Mouse (Mus musculus) forebrain, embryonic 11.5 days (tissue): ENCODE measurements at regions not wholly inside any gene's neighbourhood (a gene's known extent, or its start where the extent isn't known, plus 50 kb on each side); places are given as distances from the start of the nearest gene placed in this dataset.

Experiments
- ATAC-seq: fragments of 200-750 bp; cut with Nextera tagmentation; replicated peaks from 2 replicates; pipeline ENCODE4 v1.8.0; 2017; ENCODE audit warnings: moderate TSS enrichment; ENCODE audit not compliant: low FRiP score
- DNase-seq: peaks from one replicate; pipeline ENCODE4 v3.0.0-alpha.2; 2017; ENCODE audit warnings: low spot score
- H3K27ac ChIP-seq: fragments of 300-500 bp; sonication (generic); 2 replicates; pipeline ENCODE4 v1.5.1; 2014; ENCODE audit warnings: low read depth, low read length
- H3K27me3 ChIP-seq: fragments of 300-500 bp; sonication (generic); 2 replicates; pipeline ENCODE4 v1.6.1; 2014; ENCODE audit warnings: mild to moderate bottlenecking, low read length, mixed read lengths; ENCODE audit not compliant: control insufficient read depth, insufficient read depth
- H3K36me3 ChIP-seq: fragments of 300-500 bp; sonication (generic); 2 replicates; pipeline ENCODE4 v1.6.1; 2014; ENCODE audit warnings: mild to moderate bottlenecking, low read length, moderate library complexity, mixed read lengths; ENCODE audit not compliant: control insufficient read depth, insufficient read depth
- H3K4me1 ChIP-seq: fragments of 300-500 bp; sonication (generic); replicated peaks from 2 replicates; pipeline ENCODE4 v1.6.1; 2014; ENCODE audit warnings: low read length, mixed read lengths; ENCODE audit not compliant: control insufficient read depth, insufficient read depth
- H3K4me2 ChIP-seq: fragments of 300-500 bp; sonication (generic); 2 replicates; pipeline ENCODE4 v1.6.1; 2014; ENCODE audit warnings: low read depth, mild to moderate bottlenecking, low read length, moderate library complexity, mixed read lengths; ENCODE audit not compliant: severe bottlenecking
- H3K4me3 ChIP-seq: fragments of 300-500 bp; sonication (generic); 2 replicates; pipeline ENCODE4 v1.5.1; 2014; ENCODE audit warnings: low read depth, low read length
- H3K9ac ChIP-seq: fragments of 300-500 bp; sonication (generic); 2 replicates; pipeline ENCODE4 v1.6.1; 2014; ENCODE audit warnings: low read length
- H3K9me3 ChIP-seq: fragments of 300-500 bp; sonication (generic); 2 replicates; pipeline ENCODE4 v1.6.1; 2016; ENCODE audit warnings: low read length, mixed read lengths; ENCODE audit not compliant: control insufficient read depth
- WGBS: fragments of 180-500 bp; shearing (Covaris S2); extraction: QIAGEN DNeasy Blood & Tissue Kit; methylation state at CpG from one replicate; pipeline ENCODE4 v1.1.7; 2014; 5-methylcytosine and 5-hydroxymethylcytosine counted together

DNA sequence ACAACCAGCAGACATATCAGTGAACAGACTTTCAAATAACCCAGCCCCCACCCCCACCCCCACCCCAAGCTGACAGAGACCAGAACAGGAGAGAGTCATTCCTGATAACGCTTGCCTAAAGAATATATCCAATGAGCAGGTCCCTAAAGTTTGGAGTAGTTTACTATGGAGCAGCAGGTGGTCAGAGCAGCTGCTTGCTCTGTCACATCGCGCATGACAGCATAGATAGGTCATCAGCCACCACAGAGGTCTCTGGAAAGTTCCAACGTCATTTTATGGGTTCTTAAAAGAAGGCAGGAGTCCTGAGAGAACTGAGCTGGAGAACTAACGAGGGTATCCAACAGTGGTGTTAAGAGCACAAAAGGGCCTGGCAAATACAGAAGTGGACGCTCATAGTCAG is 402.4 kb downstream of the H2al1j start:
- 65% methylated on average over 6 of the region's 6 CpGs for WGBS
- Histone ChIP-seq H3K4me2 (no peak overlapping the region), H3K4me3 (no peak overlapping the region), H3K27me3 (peaks cover 9% of the 10 kb centered on the region), H3K27ac (no peak overlapping the region), H3K36me3 (no peaks in the 10 kb centered on the region), H3K4me1 (peaks cover 2% of the 10 kb centered on the region), H3K9me3 (no peaks in the 10 kb centered on the region), H3K9ac (no peak overlapping the region)
- ATAC-seq (no peak), DNase-seq (no peak)

DNA sequence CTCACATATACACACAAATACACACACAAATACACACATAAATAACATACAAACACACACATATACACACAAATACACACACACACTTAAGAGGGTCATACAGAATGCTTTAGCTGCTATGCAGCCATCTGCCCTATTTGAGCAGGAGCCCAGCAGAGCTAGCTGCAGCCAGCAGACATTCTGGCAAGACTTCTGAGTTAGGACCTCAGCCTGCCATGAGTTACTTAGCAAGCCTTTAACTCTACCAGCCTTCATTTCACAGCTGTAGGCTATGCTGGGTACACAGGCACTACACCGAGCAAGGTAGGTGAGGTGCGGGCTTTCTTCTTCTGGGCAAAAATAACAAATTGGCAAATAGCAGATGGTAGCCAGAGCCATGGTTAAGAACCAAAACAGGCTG is 404.7 kb downstream of the H2al1j start:
- H3K36me3 ChIP-seq = no peaks in the 10 kb centered on the region
- H3K4me3 ChIP-seq = no peak overlapping the region
- no peak for ATAC-seq
- DNase-seq = no peak
- no peak overlapping the region for H3K9ac ChIP-seq
- H3K9me3 ChIP-seq = no peaks in the 10 kb centered on the region
- H3K4me2 ChIP-seq = no peak overlapping the region
- H3K27ac ChIP-seq = no peak overlapping the region
- WGBS = 98% methylated on average over 2 of the region's 2 CpGs
- peaks cover 2% of the 10 kb centered on the region for H3K4me1 ChIP-seq
- H3K27me3 ChIP-seq = peaks cover 15% of the 10 kb centered on the region

DNA sequence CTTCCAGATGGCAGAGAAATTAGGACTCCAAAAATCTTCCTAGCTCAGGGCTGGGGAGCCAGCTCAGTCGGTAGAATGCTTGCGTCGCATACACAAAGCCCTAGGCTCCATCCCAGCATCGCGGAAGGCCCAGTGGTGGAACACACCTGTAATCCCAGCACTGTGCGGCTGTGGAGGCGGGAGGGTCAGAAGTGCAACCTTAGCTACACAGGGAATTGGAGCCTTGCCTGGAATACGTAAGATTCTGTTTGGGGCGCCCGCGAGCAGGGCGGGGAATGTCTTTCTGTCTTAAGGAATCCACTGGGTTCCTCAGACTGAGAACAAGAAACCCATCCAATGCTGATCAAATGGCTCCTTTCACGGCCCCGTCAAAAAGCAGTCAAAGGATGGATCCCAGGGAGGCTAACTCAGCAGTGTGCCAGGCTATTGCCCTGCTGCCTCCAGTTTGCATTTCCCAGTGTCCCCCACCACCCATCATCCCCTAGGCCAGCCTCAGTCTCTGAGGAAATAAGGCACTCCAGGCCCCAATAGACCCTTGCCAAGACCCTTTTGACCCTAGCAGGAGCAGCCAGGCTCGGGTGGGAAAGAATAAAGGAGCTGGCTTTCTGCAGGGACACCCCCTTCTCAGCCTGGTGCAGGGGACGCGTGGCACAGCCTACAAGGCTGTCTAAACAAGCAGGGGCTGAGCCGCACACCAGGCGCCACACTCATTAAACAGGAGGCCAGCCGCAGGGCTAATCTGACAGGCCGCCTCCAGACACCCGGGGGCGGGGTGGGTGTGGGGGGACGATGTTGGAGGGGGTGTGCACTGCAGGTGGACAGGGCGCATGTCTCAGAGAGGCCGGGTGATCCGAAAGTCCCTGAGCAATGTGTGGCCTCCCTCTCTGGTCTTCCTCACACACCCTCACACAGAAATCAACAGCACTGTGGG is 407.1 kb downstream of the H2al1j start:
- peaks cover 13% of the 10 kb centered on the region for H3K27me3 ChIP-seq
- H3K4me2 ChIP-seq = no peak overlapping the region
- WGBS = 16% methylated on average over 26 of the region's 27 CpGs

DNA sequence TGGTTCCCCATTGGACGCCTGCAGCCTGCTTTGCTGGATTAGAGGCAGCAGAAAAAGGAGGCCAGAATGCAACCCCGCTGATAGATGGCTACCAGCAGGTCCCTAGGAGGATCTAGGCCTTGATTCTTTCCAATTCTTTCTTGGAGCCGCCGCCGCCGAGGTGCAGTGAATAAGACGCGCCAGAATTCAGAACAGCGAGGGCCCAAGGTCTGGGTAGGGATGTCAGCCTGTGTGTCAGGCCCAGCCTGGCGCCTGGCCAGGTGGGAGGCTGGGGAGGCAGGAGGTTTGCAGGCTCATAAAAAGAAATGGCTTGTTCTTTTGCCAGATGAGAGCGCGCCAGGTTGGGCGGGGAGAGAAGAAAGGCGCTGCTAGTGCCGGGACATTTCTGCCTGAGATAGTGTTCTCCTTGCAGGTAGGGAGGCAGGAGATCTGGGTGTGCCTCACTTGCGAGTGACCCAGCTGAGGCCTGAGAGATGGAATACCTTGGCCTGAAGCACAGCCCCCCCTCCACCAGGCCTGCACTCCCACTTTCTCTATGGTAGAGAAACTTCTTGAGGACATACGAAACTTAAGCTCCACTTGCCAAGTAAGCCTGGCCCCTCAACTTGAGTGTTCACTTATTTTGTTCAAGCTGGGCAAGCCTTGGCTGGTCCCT is 408.0 kb downstream of the H2al1j start:
- H3K4me1 ChIP-seq = peaks cover 2% of the 10 kb centered on the region
- H3K27ac ChIP-seq = 0 out of 2 replicates have a peak overlapping the region, but pooled peaks have one; percentile 3
- H3K36me3 ChIP-seq = no peaks in the 10 kb centered on the region
- H3K4me2 ChIP-seq = no peak overlapping the region
- ATAC-seq (no peak), DNase-seq (peak; percentile 53)
- 34% methylated on average over 17 of the region's 17 CpGs for whole genome bisulfite sequencing
- peaks cover 15% of the 10 kb centered on the region for H3K27me3 ChIP-seq
- H3K4me3 ChIP-seq = no peak overlapping the region
- no peak overlapping the region for H3K9ac ChIP-seq
- H3K9me3 ChIP-seq = no peaks in the 10 kb centered on the region

More for the DNA sequence above, 407.1 kb downstream of the H2al1j start:
- Histone ChIP-seq H3K9ac (no peak overlapping the region), H3K4me3 (no peak overlapping the region), H3K36me3 (no peaks in the 10 kb centered on the region), H3K27ac (0 out of 2 replicates have a peak overlapping the region, but pooled peaks have one; percentile 3), H3K9me3 (no peaks in the 10 kb centered on the region), H3K4me1 (peaks cover 2% of the 10 kb centered on the region)
- DNase-seq = peak; percentile 69
- peak; percentile 69 for ATAC-seq

DNA sequence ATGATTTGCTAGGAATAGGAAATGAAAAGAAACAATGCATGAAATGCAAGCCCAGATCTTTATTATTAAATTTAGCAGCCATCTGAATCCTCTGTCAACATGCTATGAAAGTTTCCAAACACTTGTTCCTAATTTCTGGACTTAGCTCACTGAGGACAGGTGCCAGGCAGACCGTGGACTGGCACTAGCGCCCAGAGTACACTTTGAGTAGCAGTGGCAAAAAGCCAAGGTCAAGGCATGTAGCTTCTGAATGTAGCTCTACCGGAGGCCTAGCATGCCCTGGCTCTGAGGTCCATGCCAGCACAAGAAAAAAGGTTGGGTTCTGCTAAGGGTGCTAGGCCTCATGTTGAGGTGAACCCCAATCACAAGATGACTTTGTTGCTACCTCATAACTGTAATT is 408.9 kb downstream of the H2al1j start:
- Histone ChIP-seq H3K9me3 (no peaks in the 10 kb centered on the region), H3K9ac (no peak overlapping the region), H3K27me3 (peaks cover 15% of the 10 kb centered on the region), H3K36me3 (no peaks in the 10 kb centered on the region), H3K4me2 (no peak overlapping the region), H3K4me3 (no peak overlapping the region), H3K4me1 (peaks cover 2% of the 10 kb centered on the region), H3K27ac (no peak overlapping the region)
- 87% methylated on average over 3 of the region's 3 CpGs for WGBS
- no peak for DNase-seq
- no peak for ATAC-seq

DNA sequence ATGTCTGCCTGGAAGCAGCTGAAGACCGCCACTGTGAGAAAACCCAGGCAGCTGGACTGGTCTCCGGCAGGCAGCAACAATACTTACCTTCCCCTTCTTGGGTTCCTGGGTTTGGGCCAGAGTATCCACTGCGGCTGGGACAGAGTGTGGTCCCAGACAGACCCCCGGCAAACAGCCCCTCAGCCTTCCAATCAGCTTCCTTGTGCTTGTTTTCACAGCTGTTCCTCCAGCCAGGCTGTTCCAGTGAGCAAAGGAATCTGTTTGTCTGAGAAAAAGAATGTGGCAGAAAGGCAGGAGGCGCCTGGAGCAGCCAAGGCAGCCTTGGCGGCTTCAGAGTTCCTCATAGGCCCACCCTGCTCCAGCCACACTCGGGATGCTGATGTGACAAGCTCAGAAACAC is 411.9 kb downstream of the H2al1j start:
- Histone ChIP-seq H3K9me3 (no peaks in the 10 kb centered on the region), H3K36me3 (no peaks in the 10 kb centered on the region), H3K4me3 (no peak overlapping the region), H3K4me2 (no peak overlapping the region), H3K27me3 (peaks cover 10% of the 10 kb centered on the region; the same call in 1 of the 2 replicates), H3K9ac (no peak overlapping the region), H3K4me1 (peaks cover 2% of the 10 kb centered on the region), H3K27ac (no peak overlapping the region)
- ATAC-seq (no peak), DNase-seq (no peak)
- 63% methylated on average over 7 of the region's 7 CpGs for WGBS

DNA sequence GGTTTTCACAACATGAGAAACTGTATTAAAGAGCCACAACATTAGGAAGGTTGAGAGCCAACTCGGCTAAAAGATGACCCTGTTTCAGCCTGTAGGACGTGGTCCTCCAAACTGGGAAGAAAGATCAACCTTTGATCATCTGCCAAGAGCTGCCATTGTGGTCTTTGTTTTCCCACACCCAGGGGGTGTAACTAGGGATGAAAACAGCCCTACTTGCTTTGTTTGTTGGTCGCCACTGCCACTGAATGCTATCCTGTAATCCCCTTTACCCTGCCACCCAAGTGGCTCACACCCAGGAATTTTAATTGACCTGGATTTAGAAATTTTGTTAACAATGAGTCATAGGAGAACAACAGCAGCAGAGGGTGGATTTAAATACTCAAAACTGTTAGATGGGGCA is 414.2 kb downstream of the Bcor start:
- WGBS = 13% methylated on average over 3 of the region's 3 CpGs
- DNase-seq = no peak
- ATAC-seq = no peak
- Histone ChIP-seq H3K36me3 (no peaks in the 10 kb centered on the region), H3K4me2 (no peak overlapping the region), H3K27me3 (no peaks in the 10 kb centered on the region), H3K4me3 (no peak overlapping the region), H3K27ac (no peak overlapping the region), H3K9me3 (no peaks in the 10 kb centered on the region), H3K4me1 (no peaks in the 10 kb centered on the region), H3K9ac (no peak overlapping the region)

DNA sequence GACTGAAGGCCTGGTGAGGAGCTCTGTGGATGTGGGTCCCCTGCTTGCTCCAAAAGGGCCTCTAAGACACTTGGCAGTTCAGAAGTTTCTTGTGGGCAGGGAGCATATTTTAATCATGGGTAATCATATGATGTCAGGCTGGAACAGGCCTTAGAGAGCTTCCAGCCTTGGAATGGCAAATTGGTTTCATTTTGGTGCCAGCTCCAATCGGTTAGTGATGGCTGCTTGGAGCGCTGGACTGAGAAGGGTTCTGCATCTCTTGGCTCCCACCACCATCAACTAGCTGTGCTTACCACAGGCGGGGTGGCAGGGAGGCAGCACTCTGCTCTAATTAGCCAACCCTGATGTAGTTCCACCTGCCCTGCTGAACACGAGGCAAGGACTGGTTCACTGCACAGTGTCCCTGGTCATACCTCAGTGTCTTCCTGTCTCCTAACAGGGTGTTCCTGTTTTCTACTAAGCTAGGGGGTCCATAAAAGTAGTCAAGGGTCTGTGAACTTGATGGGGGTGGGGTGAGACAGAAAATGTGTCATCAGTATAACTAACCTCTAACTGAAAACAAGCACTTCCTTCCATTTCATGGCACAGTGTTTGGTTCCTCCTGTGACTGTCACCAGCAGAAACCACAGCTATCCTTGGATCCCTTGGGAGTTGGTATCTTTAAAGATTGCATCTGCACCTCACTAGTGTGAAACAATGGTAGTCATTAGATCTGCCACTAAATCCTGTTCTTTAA is 412.6 kb downstream of the Bcor start:
- H3K27ac ChIP-seq = no peak overlapping the region
- WGBS = 79% methylated on average over 4 of the region's 4 CpGs
- H3K27me3 ChIP-seq = no peaks in the 10 kb centered on the region

More for the DNA sequence above, 412.6 kb downstream of the Bcor start:
- Histone ChIP-seq H3K9ac (no peak overlapping the region), H3K36me3 (no peaks in the 10 kb centered on the region), H3K4me2 (no peak overlapping the region), H3K9me3 (no peaks in the 10 kb centered on the region), H3K4me1 (no peaks in the 10 kb centered on the region), H3K4me3 (no peak overlapping the region)
- DNase-seq (no peak), ATAC-seq (no peak)
